Mouse (Mus musculus) small intestine, adult 2 months (tissue): ENCODE results near the gene Ndufa3.

Source experiments
- CTCF ChIP-seq: fragments of 200-500 bp; IDR thresholded peaks from 2 replicates; pipeline ENCODE4 v1.5.1; 2012; ENCODE audit warnings: low read depth, mild to moderate bottlenecking, control low read depth, inconsistent platforms, low read length, moderate library complexity, mixed read lengths; ENCODE audit not compliant: insufficient replicate concordance, insufficient read length; ENCODE audit errors: extremely low read depth
- POLR2A ChIP-seq: fragments of 200-500 bp; IDR thresholded peaks from 2 replicates; pipeline ENCODE4 v1.6.1; 2012; ENCODE audit warnings: low read depth, mild to moderate bottlenecking, control low read depth, inconsistent platforms, low read length, moderate library complexity

DNA sequence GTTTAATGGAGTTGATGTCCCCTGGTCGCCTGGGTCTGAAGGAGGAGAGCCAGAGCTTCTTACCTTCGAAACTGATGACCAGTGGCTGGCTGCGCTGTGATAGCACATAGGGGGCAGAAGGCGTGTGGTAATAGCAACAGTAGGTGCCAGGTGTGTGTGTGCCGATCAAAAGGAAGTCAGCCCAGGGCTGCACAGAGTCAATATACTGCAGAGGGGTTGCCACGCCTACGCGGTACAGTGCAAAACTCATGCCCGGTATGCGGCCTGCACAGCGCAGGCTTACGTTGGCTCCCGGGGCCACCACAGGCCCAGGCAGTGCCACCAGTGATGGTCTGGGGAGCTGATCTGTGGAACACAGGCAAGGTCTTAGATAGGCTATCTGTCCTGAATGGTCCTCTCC is 6.2 kb upstream of the Ndufa3 start:
- TF ChIP-seq CTCF, result no peak
- no peak for TF ChIP-seq POLR2A
